Mouse (Mus musculus) kidney, postnatal 0 days (tissue): ENCODE measurements at regions not wholly inside any gene's neighbourhood (a gene's known extent, or its start where the extent isn't known, plus 50 kb on each side); places are given as distances from the start of the nearest gene placed in this dataset.

Source experiments
- ATAC-seq: fragments of 200-750 bp; cut with Nextera tagmentation; replicated peaks from 2 replicates; pipeline ENCODE4 v1.8.0; 2017; ENCODE audit warnings: low read depth, moderate number of reproducible peaks, moderate TSS enrichment, moderate library complexity; ENCODE audit not compliant: low FRiP score
- DNase-seq: peaks from one replicate; pipeline ENCODE4 v3.0.0-alpha.2; 2016; ENCODE audit warnings: low spot score
- H3K27ac ChIP-seq: fragments of 300-500 bp; sonication (generic); 2 replicates; pipeline ENCODE4 v1.5.1; 2014; ENCODE audit warnings: mild to moderate bottlenecking
- H3K27me3 ChIP-seq: fragments of 300-500 bp; sonication (generic); 2 replicates; pipeline ENCODE4 v1.6.1; 2014; ENCODE audit warnings: low read length, mixed read lengths; ENCODE audit not compliant: insufficient read depth
- H3K36me3 ChIP-seq: fragments of 300-500 bp; sonication (generic); 2 replicates; pipeline ENCODE4 v1.6.1; 2014; ENCODE audit warnings: low read length, mixed read lengths; ENCODE audit not compliant: insufficient read depth
- H3K4me1 ChIP-seq: fragments of 300-500 bp; sonication (generic); replicated peaks from 2 replicates; pipeline ENCODE4 v1.6.1; 2014; ENCODE audit warnings: antibody characterized with exemption, low read length, mixed read lengths; ENCODE audit not compliant: insufficient read depth
- H3K4me2 ChIP-seq: fragments of 300-500 bp; sonication (generic); 2 replicates; pipeline ENCODE4 v1.6.1; 2014; ENCODE audit warnings: mild to moderate bottlenecking, low read length, moderate library complexity, mixed read lengths
- H3K4me3 ChIP-seq: fragments of 300-500 bp; sonication (generic); replicated peaks from 2 replicates; pipeline ENCODE4 v1.5.1; 2014; ENCODE audit warnings: low read depth, low read length
- H3K9ac ChIP-seq: fragments of 300-500 bp; sonication (generic); 2 replicates; pipeline ENCODE4 v1.6.1; 2014; ENCODE audit warnings: low read depth, low read length
- H3K9me3 ChIP-seq: fragments of 300-500 bp; sonication (generic); replicated peaks from 2 replicates; pipeline ENCODE4 v1.6.1; 2016; ENCODE audit warnings: low read length, inconsistent platforms, mixed read lengths
- CTCF ChIP-seq: IDR thresholded peaks from 2 replicates; pipeline ENCODE4 v1.5.1; 2016; ENCODE audit warnings: antibody characterized with exemption, low read depth, mild to moderate bottlenecking, moderate library complexity
- WGBS: fragments of 180-500 bp; shearing (Covaris S2); extraction: QIAGEN DNeasy Blood & Tissue Kit; methylation state at CpG from one replicate; pipeline ENCODE4 v1.1.7; 2014; 5-methylcytosine and 5-hydroxymethylcytosine counted together

- no peaks in the 10 kb centered on the region for H3K4me1 ChIP-seq
- H3K9ac ChIP-seq, result no peak overlapping the region
- no peak overlapping the region for H3K4me2 ChIP-seq
- ATAC-seq (no peak), DNase-seq (no peak)
- TF ChIP-seq CTCF, result no peak
- H3K27me3 ChIP-seq, result no peaks in the 10 kb centered on the region
- H3K4me3 ChIP-seq, result no peak overlapping the region
- H3K27ac ChIP-seq, result no peak overlapping the region
- 79% methylated on average over 7 of the region's 7 CpGs for WGBS
- H3K9me3 ChIP-seq, result no peaks in the 10 kb centered on the region
- no peaks in the 10 kb centered on the region for H3K36me3 ChIP-seq
These were observed 1145.9 kb downstream of the Car8 start for GRCm38 (mm10) chr4:7092957-7093356.

GRCm38 (mm10) chr4:7091201-7091814 is 1147.5 kb downstream of the Car8 start:
- H3K27ac ChIP-seq, result no peak overlapping the region
- no peaks in the 10 kb centered on the region for H3K27me3 ChIP-seq
- H3K4me3 ChIP-seq, result no peak overlapping the region
- no peak for TF ChIP-seq CTCF
- no peak overlapping the region for H3K9ac ChIP-seq
- H3K4me2 ChIP-seq, result no peak overlapping the region
- H3K9me3 ChIP-seq, result no peaks in the 10 kb centered on the region
- DNase-seq (no peak), ATAC-seq (no peak)
- H3K36me3 ChIP-seq, result no peaks in the 10 kb centered on the region
- no peaks in the 10 kb centered on the region for H3K4me1 ChIP-seq
